Mouse (Mus musculus) heart, embryonic 12.5 days (tissue): ENCODE results near the gene Tent4b. TPM values are rescaled to one million over a fixed set of nuclear protein-coding genes. Genes with fewer than 3 reads are reported as not detected.

ENCODE experiments used
- ATAC-seq: fragments of 200-750 bp; cut with Nextera tagmentation; 2 replicates; pipeline ENCODE4 v1.8.0; 2017; ENCODE audit warnings: moderate TSS enrichment, moderate library complexity; ENCODE audit not compliant: insufficient number of reproducible peaks, low FRiP score
- H3K27ac ChIP-seq: fragments of 300-500 bp; sonication (generic); 2 replicates; pipeline ENCODE4 v1.5.1; 2016; ENCODE audit warnings: mild to moderate bottlenecking, moderate library complexity; ENCODE audit not compliant: poor library complexity, severe bottlenecking
- H3K27me3 ChIP-seq: fragments of 300-500 bp; sonication (generic); replicated peaks from 2 replicates; pipeline ENCODE4 v1.6.1; 2016; ENCODE audit warnings: mild to moderate bottlenecking, moderate library complexity
- H3K36me3 ChIP-seq: fragments of 300-500 bp; sonication (generic); 2 replicates; pipeline ENCODE4 v1.6.1; 2016; ENCODE audit warnings: mild to moderate bottlenecking, moderate library complexity
- H3K4me1 ChIP-seq: fragments of 300-500 bp; sonication (generic); replicated peaks from 2 replicates; pipeline ENCODE4 v1.6.1; 2016; ENCODE audit warnings: mild to moderate bottlenecking
- H3K4me2 ChIP-seq: fragments of 300-500 bp; sonication (generic); 2 replicates; pipeline ENCODE4 v1.6.1; 2016; ENCODE audit warnings: mild to moderate bottlenecking, moderate library complexity
- H3K4me3 ChIP-seq: fragments of 300-500 bp; sonication (generic); 2 replicates; pipeline ENCODE4 v1.5.1; 2016; ENCODE audit warnings: mild to moderate bottlenecking
- H3K9ac ChIP-seq: fragments of 300-500 bp; sonication (generic); 2 replicates; pipeline ENCODE4 v1.6.1; 2016; ENCODE audit warnings: mild to moderate bottlenecking, moderate library complexity
- H3K9me3 ChIP-seq: fragments of 300-500 bp; sonication (generic); replicated peaks from 2 replicates; pipeline ENCODE4 v1.6.1; 2016; ENCODE audit warnings: mild to moderate bottlenecking, moderate library complexity
- WGBS: fragments of 180-500 bp; shearing (Covaris S2); methylation state at CpG from one replicate; pipeline ENCODE4 v1.1.7; 2016; 5-methylcytosine and 5-hydroxymethylcytosine counted together
- polyA plus RNA-seq: library from polyadenylated mRNA; unstranded; fragments of >200 nt; fragmentation: Nextera tagmentation; extraction: Ambion mirVana; gene quantifications from 2 replicates; pipeline ENCODE4 v1.2.1, GENCODE M21; 2016

The Tent4b gene
- polyA plus RNA-seq, 1 experiment from 2014 or later: 10.8 TPM

DNA sequence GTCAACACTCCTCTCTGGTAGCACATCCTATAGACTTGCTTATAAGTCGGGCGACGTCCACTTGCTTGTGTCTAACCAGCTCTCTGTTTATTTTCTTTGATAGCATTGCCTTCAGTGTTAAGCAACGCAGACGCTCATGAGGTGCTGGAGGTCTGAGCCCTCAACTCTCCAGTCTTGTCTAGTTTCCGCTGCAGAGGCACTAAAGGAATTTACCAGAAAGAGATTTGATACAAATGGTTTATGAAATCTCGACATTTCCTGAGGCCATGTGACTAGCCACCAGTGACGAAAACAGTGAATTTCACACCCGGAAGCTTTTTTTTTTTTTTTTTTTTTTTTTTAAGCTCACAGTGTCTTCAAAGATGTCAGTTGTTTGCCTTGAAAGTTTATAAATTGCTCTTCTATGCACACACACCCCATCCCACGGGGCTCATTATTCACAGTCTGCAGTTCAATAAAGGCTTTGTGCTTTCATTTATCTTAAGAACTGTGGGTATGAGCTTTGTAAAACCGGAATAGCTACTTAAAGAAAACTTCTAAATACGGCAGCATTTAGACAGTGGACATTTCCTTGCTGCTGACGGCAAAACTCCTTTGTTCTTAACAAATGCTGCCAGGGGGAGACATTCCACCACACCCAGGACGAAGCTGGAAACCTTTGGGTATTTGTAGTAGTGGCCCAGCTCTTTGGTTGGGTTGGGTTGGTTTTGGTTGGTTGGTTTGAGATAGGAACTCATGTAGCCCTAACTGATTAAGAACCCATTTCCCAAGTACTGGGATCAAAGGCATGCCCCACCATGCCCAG lies 64.0 kb downstream of the Tent4b start:
- H3K9me3 ChIP-seq: no peaks in the 10 kb centered on the region
- no peak overlapping the region for H3K9ac ChIP-seq
- H3K27me3 ChIP-seq: peaks cover 3% of the 10 kb centered on the region; the same call in 1 of the 2 replicates
- no peak overlapping the region for H3K27ac ChIP-seq
- no peak for ATAC-seq
- H3K4me3 ChIP-seq: no peak overlapping the region
- H3K4me2 ChIP-seq: no peak overlapping the region
- H3K36me3 ChIP-seq: peaks cover 3% of the 10 kb centered on the region
- H3K4me1 ChIP-seq: peaks cover 41% of the 10 kb centered on the region
- WGBS: 53% methylated on average over 14 of the region's 14 CpGs

DNA sequence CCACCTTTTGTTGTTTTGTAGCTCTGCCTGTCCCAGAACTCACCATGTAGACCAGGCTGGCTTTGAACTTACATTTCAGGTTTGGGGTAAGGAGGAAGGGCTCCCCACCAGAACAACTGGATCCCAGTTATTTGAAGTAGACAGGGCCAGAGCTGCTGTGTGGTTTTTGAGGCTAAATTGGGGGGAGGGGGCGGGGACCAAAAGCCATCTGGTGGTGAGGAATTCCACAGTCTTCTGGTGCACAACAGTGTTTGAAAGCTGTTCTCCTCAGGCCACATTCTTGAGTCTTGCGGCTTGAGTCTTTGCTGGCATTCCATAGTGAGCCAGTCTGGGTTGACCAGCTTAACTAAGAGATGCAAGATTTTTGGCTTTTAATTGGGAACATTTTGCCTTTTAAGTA lies 66.5 kb downstream of the Tent4b start:
- Histone ChIP-seq H3K4me2 (no peak overlapping the region), H3K4me3 (no peak overlapping the region), H3K9me3 (no peaks in the 10 kb centered on the region), H3K27ac (no peak overlapping the region), H3K9ac (no peak overlapping the region), H3K36me3 (no peaks in the 10 kb centered on the region), H3K27me3 (peaks cover 10% of the 10 kb centered on the region), H3K4me1 (peaks cover 40% of the 10 kb centered on the region)
- no peak for ATAC-seq
- 13% methylated on average over 2 of the region's 2 CpGs for WGBS

DNA sequence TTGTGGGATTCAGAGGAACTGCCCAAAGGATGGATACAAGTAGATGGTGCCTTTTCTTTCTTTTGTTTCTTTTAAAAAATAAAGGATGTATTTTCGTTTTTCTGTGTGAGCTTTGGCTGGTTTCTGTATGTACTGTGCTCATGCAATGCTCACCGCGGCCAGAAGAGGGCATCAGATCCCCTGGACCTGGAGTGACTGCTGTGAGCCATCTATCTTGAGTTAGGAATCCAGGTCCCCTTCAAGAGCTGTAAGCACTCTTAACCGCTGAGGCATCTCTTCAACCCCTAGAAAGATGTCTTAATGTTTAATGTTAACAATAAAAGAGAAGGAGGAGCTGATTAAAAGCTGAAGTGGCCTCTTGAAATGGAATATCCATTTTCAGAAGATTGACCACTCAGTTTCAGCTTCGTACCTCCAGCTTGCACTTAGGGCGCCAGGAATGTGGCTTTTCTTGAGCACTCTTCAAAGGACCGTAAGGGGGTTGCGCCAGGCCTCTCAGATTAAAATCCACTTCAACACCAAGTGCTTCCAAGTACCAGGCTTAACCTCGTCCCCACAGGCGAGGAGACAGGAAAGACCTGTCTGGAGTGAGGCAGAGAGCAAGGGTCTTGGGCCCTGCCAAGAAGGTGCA lies 67.3 kb downstream of the Tent4b start:
- Histone ChIP-seq H3K9ac (no peak overlapping the region), H3K9me3 (no peaks in the 10 kb centered on the region), H3K27ac (no peak overlapping the region), H3K4me1 (peaks cover 37% of the 10 kb centered on the region), H3K27me3 (peaks cover 18% of the 10 kb centered on the region), H3K4me3 (no peak overlapping the region), H3K36me3 (no peaks in the 10 kb centered on the region), H3K4me2 (no peak overlapping the region)
- ATAC-seq: no peak
- 31% methylated on average over 10 of the region's 10 CpGs for WGBS

DNA sequence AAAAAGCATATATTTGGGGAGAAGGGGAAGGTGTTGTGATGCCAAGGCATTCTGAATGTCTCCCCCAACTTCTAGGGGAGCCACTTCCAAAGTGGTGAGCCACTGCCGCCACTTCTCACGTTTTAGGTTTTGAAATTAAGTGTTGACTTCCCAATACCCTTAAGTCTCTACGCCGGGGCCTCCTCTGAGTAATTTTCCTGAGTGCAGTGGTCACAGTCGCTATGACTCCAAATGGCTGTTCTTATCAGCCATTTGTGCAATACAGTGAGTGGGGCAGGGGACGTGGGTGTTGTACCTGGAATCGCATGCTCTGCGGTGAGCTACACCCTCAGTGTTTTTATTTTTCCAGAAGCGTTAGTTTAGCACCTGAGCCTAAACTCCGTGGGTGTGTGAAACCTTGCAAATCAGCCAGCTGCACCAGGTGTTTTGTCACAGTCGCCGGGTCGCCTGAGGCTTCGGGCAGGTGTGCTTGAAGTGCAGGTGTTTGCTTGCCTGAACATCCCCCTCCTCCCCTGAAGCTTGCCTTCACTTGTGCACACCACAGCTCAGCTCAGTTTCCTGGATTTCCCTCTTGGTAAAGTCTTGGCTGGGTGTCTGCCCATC lies 67.9 kb downstream of the Tent4b start:
- Histone ChIP-seq H3K9me3 (no peaks in the 10 kb centered on the region), H3K27ac (no peak overlapping the region), H3K9ac (no peak overlapping the region), H3K4me2 (no peak overlapping the region), H3K36me3 (no peaks in the 10 kb centered on the region), H3K4me3 (no peak overlapping the region), H3K4me1 (peaks cover 36% of the 10 kb centered on the region), H3K27me3 (peaks cover 22% of the 10 kb centered on the region)
- no peak for ATAC-seq
- WGBS: 78% methylated on average over 14 of the region's 14 CpGs

DNA sequence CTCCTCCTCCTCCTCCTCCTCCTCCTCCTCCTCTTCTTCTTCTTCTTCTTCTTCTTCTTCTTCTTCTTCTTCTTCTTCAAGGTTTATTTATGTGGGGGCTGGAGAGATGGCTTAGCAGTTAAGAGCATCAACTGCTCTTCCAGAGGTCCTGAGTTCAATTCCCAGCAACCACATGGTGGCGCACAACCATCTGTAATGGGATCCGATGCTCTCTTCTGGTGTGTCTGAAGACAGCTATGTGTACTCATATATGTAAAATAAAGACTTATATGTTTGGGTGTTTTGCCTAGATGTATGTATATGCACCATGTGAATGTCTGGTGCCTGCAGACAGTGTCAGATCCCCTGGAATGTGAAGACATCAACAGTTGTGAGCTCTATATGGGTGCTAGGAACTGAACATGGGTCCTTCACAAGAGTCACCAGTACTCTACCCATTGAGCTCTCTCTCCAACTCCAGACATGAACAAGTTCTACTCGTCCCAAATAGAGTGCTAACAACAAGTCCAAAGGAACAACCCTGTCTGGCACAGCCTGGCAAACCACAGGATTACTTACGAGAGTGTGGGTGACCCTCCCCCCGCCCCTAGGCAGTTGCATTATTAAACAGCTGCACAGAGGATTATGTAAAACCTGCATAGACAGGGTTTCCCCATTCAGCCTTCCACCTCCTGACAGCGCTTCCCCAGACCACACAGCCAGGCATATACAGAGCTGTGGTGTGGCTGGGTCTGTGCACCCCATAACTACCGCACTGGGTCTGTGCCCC lies 70.3 kb downstream of the Tent4b start:
- Histone ChIP-seq H3K4me1 (peaks cover 31% of the 10 kb centered on the region), H3K4me3 (no peak overlapping the region), H3K9me3 (no peaks in the 10 kb centered on the region), H3K4me2 (no peak overlapping the region), H3K36me3 (no peaks in the 10 kb centered on the region), H3K9ac (no peak overlapping the region), H3K27ac (no peak overlapping the region), H3K27me3 (peaks cover 45% of the 10 kb centered on the region)
- WGBS: 62% methylated on average over 7 of the region's 7 CpGs
- no peak for ATAC-seq

DNA sequence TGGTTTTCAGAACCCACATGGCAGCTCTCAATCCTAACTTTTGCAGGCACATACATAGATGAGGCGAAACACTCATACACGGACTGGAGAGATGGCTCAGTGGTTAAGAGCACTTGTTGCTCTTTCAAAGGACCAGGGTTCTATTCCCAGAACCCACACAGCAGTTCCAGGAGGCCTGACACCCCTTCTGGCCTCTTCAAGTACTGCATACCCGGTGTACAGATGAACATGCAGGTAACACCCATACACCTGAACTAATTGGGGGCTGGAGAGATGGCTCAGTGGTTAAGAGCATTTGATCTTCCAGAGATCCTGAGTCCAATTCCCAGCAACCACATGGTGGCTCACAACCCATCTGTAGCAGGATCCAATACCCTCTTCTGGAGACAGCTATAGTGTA lies 71.1 kb downstream of the Tent4b start:
- peaks cover 28% of the 10 kb centered on the region for H3K4me1 ChIP-seq
- H3K27ac ChIP-seq: no peak overlapping the region
- no peak overlapping the region for H3K9ac ChIP-seq
- no peak overlapping the region for H3K4me3 ChIP-seq
- H3K36me3 ChIP-seq: no peaks in the 10 kb centered on the region
- H3K4me2 ChIP-seq: no peak overlapping the region
- no peaks in the 10 kb centered on the region for H3K9me3 ChIP-seq
- H3K27me3 ChIP-seq: peaks cover 53% of the 10 kb centered on the region
- whole genome bisulfite sequencing: 65% methylated on average over 3 of the region's 3 CpGs
- no peak for ATAC-seq

DNA sequence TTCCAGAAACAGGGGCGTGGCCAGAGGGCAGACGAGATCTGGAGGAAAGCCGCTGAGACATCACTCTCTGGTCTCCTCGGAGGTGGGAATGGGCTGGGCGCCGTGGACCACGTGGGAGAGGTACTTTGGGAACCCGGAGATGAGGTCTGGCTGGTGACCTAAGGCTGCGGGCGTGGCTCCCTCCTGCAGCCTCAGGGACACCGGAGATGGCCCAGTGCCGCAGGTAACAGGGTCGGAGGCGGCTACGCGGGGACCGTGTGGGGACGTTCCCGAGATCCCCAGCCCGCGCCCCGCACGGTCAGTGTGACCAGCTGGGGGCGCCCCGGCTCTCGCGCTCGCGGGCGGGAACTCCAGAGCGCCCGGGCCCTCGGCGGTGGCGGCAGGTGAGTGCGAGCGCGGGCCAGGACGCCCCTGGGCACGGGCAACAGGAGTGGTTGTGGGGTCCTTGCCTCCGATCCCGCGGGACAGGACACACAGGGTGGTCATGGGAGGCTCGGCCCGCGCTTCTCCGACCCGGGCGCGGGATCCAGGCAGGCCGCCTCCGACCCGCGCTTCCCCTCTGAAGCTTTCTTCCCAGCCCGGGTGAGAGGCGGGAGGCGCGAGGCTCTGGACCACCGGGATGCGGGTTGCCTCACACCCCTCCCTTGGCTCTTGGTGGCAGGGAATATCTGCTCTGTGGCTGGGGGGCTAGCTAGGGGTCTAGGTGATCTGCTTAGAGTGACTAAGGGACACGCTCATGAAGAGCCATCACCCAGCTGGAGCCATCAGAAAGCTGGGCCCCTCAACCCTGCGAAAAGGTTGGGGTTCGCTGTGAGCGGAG lies 73.4 kb downstream of the Tent4b start, which contains the start of gene Adcy7:
TSS of gene Adcy7 (plus strand) at position 173 of the 820 bp plus-strand sequence.
- Histone ChIP-seq H3K27me3 (peaks cover 70% of the 10 kb centered on the region), H3K4me1 (peaks cover 15% of the 10 kb centered on the region)
- WGBS: 4% methylated on average over 64 of the region's 64 CpGs

DNA sequence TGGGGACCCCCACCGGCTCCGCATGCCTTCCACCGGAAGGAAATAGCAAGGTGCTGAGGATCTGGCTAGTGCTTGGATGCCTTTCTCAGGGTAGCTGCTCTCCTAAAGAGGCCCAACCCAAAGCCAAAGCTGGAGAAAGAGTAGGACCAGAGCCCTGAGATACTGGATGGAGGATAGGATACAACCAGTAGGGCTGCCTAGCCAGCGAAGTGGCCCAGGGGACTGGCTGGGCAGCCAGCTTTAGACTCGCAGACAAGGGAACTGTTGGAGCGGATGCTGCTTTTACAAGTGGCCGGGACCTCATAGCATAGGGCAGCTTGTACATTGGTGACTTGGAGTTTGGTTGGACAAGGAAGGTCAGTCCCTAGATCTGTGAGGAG lies 74.0 kb downstream of the Tent4b start:
- H3K36me3 ChIP-seq: no peaks in the 10 kb centered on the region
- ATAC-seq: 0 out of 2 replicates have a peak, but pooled peaks have one; percentile 3
- peaks cover 69% of the 10 kb centered on the region for H3K27me3 ChIP-seq
- peak overlapping the region; percentile 59 for H3K9ac ChIP-seq
- peak overlapping the region; percentile 43 for H3K4me3 ChIP-seq
- H3K4me2 ChIP-seq: peak overlapping the region; percentile 77
- peaks cover 15% of the 10 kb centered on the region for H3K4me1 ChIP-seq
- H3K9me3 ChIP-seq: no peaks in the 10 kb centered on the region
- WGBS: 67% methylated on average over 7 of the region's 7 CpGs
- no peak overlapping the region for H3K27ac ChIP-seq

More for the DNA sequence above, 73.4 kb downstream of the Tent4b start, which contains the start of gene Adcy7:
- H3K36me3 ChIP-seq: no peaks in the 10 kb centered on the region
- peak within 1 kb of the TSS; percentile 77 for H3K4me2 ChIP-seq
- H3K4me3 ChIP-seq: peak within 1 kb of the TSS; percentile 43
- H3K27ac ChIP-seq: no peak within 1 kb of the TSS
- peak; percentile 61 for ATAC-seq
- no peaks in the 10 kb centered on the region for H3K9me3 ChIP-seq
- peak within 1 kb of the TSS; percentile 59 for H3K9ac ChIP-seq

DNA sequence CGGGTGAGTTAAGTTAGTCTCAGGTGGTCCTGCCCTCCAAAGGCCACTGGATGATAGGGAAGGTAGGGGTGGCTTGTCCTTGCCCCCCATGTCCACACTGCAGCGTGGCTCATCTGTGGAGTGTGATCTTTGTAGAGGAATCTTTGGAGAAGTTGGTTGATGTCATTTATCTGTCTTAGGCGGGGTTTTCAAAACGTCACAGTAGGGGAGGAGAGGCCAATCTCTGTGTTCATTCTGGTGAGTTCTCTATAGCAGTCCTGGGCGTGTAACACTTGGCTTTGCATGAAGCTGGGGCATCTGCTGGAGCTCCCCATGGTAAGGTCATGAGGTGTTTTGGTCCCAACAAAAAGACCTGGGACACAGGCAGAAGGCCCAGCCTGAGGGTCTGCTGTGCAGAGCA lies 75.1 kb downstream of the Tent4b start:
- no peak for ATAC-seq
- H3K27me3 ChIP-seq: peaks cover 71% of the 10 kb centered on the region
- no peak overlapping the region for H3K4me3 ChIP-seq
- no peaks in the 10 kb centered on the region for H3K36me3 ChIP-seq
- WGBS: 84% methylated on average over 5 of the region's 5 CpGs
- no peak overlapping the region for H3K27ac ChIP-seq
- no peak overlapping the region for H3K9ac ChIP-seq
- H3K4me1 ChIP-seq: peaks cover 15% of the 10 kb centered on the region
- no peak overlapping the region for H3K4me2 ChIP-seq
- no peaks in the 10 kb centered on the region for H3K9me3 ChIP-seq

DNA sequence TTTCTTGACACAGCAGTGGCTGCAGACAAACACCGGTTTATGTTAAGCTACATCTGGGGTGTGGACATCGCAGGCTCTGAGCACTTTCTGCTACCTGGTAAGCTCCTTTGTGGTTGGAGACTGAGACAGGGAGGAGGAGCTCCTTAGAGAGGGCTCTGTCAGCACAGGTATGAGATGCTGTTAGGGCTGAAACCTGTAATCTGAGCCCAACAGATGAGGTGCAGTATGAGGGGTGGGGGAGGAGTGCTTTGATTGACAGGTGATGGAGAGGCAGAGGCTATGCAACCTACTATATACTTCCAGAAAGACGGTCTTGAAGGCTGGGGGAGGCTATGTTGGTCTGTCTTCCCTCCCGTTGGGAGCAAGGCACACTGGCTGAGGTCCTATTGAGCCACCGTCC lies 80.2 kb downstream of the Tent4b start:
- 51% methylated on average over 5 of the region's 5 CpGs for WGBS
- H3K27me3 ChIP-seq: peaks cover 42% of the 10 kb centered on the region
- H3K4me3 ChIP-seq: no peak overlapping the region
- no peaks in the 10 kb centered on the region for H3K9me3 ChIP-seq
- no peak for ATAC-seq
- no peak overlapping the region for H3K27ac ChIP-seq
- peaks cover 14% of the 10 kb centered on the region for H3K4me1 ChIP-seq
- no peak overlapping the region for H3K4me2 ChIP-seq
- no peaks in the 10 kb centered on the region for H3K36me3 ChIP-seq
- H3K9ac ChIP-seq: no peak overlapping the region
